Mouse (Mus musculus) left cerebral cortex, postnatal 14 days (tissue): ENCODE measurements at regions not wholly inside any gene's neighbourhood (a gene's known extent, or its start where the extent isn't known, plus 50 kb on each side); places are given as distances from the start of the nearest gene placed in this dataset.
"Not testable (repeated sequence)": the region's sequence is repeated elsewhere in the genome, so short reads cannot be mapped to it uniquely, and the experiment has no call there.

ENCODE experiments used
- DNase-seq, 2 experiments: peaks; one replicate each; pipeline ENCODE4 v3.0.0; 2021 to 2022; ENCODE audit warnings: low spot score in 2 of 2, mixed read lengths in 1 of 2
- intact Hi-C: fragments of 180-260 bp; cut with DNase I; formaldehyde crosslinking; loops from one replicate; pipeline ENCODE4 v1.15.1; 2025

DNA sequence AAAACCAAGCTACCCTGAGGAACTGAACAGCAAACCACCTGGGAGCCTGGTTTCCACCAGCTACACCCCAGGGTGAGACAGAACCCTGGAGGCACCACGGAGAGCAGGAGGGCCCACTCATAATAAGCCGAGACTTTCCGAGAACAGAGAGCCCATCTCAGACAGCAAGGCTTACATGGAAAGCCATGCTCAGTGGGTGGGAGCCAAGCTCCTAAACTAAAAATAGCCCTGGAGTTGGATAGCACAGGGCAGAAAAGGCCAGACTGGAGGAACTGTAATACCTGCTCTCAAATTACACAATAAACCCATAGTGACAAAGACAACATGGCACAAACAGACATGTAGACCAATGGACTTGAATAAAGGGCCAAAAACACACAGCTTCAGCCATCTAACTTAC is 69.9 kb downstream of the Fbxo4 start:
- intact Hi-C loops = loop anchor here (5.0 to 10.0 kb wide), 3 partner anchors 552 to 705 kb away; no protein-coding TSS in a partner anchor
- DNase-seq = no peak

DNA sequence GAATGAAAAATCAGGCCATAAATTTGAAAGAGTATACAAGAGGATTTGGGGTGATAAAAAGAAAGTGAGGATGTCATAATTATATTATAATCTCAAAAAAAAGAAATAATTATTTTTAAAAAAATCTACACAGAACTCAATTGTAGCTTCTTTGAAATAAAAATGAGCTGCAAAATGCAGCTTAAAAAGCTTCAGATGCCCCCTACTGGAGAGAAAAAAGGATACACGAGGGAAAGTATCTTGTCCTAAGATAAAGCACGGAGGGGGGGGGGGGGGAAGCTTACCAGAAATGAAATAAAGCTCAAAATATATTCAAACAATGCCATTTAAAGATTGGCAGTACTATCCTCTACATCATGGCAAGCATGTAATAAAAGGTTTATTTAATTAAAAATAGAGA is 70.7 kb downstream of the Fbxo4 start:
- peak; percentile 31 to 33 for DNase-seq
- intact Hi-C loops = loop anchor here (5.0 to 10.0 kb wide), 3 partner anchors 551 to 704 kb away; no protein-coding TSS in a partner anchor

GRCm38 (mm10) chr15:3905548-3905947 is 73.8 kb downstream of the Fbxo4 start:
- no peak for DNase-seq
- intact Hi-C loops = loop anchor here (5.0 to 10.0 kb wide), 3 partner anchors 548 to 701 kb away; no protein-coding TSS in a partner anchor

DNA sequence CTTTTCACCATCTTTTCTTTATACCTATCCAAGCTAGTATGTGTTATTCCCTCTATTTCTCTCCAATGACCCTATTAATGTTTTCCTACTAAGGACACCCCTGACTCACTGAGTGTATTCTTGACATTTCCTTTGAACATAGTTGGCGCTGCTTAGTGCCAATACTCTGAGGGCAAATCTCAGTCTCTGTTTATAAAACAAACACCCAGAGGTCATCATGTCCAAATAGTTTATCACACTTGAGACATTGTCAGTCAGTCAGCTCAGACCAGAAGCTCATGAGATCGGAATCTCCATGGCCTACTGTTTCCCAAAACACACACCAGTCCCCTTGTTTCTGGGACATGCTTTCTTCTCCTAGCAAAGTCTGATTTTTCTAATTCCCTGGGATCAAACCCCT is 100.9 kb downstream of the Fbxo4 start:
- no peak for DNase-seq
- intact Hi-C loops = no loop called here

DNA sequence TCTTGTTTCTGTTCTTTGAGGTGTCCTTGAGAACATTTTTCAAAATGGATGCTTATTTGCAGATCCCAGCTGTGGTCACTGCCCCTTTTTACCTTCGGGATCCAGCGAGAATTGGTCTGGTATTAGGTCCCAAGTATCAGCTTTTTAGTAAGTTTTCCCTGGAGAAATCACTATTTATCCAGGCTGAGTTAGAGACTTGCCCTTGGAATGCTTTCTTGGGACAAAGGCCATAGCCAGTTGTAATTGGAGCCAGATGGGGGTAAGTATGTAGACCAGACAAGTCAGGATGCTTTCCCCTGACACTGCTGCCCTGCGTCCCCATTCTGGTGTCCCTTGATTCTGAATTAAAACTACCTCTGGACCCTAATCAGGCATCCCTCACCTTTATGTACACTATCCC is 101.9 kb downstream of the Fbxo4 start:
- DNase-seq = no peak
- intact Hi-C loops = no loop called here

DNA sequence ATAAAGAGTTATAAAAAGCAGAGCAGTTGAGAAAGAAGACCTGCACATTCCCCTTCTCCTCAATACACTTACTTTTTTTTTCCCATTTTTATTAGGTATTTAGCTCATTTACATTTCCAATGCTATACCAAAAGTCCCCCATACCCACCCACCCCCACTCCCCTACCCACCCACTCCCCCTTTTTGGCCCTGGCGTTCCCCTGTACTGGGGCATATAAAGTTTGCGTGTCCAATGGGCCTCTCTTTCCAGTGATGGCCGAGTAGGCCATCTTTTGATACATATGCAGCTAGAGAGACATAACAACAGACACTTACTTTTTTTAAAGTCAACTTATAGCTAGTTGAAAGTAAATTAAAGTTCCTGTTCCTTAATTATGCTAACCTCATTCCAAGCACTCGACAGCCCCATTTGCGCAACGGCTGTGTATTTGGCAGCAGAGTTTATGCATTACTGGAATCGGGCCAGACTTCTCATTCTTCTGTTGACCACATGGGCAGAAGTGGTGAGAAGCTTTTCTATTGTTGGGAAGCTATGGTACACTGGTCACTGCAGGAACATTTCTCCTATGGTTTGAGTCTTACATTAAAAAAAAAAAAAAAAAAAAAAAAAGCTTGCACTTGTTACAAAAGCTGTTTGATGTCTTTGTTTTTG is 104.0 kb downstream of the Fbxo4 start:
- intact Hi-C loops, DNase-seq: not testable (repeated sequence)

DNA sequence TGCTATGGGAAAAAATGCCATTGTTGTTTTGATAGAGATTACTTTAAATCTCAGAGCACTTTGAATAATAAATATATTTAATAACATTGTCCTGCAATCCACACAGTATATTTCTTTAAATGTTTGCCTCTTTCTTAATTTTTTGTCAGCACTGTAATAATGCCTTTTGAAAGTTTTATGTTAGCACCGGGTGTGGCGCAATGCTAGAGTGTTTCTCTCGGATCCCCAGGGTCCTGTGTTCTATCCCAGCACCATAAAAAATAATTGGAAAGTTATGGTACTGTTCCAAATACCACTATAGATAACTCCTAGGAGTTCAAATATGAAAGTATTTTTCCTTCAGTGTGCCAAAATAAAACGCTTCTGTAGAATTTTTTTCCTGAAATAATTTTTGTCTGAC is 147.6 kb downstream of the Fbxo4 start:
- intact Hi-C loops = no loop called here
- DNase-seq = no peak

- intact Hi-C loops = no loop called here
- DNase-seq = no peak
Observed at GRCm38 (mm10) chr15:3805430-3805829, 173.9 kb downstream of the Fbxo4 start.

GRCm38 (mm10) chr15:3775865-3776264 is 192.6 kb upstream of the Ghr start:
- intact Hi-C loops = no loop called here

GRCm38 (mm10) chr15:3772228-3772789 is 189.0 kb upstream of the Ghr start:
- DNase-seq = no peak
- intact Hi-C loops = no loop called here

More at GRCm38 (mm10) chr15:3775865-3776264, 192.6 kb upstream of the Ghr start:
- DNase-seq = no peak

DNA sequence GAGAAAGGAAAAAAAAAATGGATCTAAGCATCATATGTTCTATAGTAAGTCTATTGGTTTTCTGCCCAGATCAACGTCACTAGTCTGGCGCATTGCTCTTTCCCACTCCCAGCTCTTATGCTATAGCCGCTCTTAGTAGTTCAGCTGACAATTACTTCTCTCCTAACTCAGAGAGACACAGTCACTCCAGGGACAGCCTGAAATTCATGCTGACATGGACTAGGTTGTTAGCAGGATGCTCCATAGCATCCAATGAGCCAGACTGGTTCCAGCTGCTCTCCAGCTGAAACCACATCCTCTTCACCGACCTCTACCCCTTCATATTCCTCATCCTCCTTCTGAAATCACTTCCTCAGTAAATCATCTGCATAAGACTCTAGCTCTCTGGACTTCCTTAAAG is 187.0 kb upstream of the Ghr start:
- intact Hi-C loops = no loop called here
- no peak for DNase-seq

GRCm38 (mm10) chr15:3764726-3765125 is 181.4 kb upstream of the Ghr start:
- intact Hi-C loops = no loop called here

GRCm38 (mm10) chr15:3760396-3760795 is 177.1 kb upstream of the Ghr start:
- intact Hi-C loops = no loop called here
- DNase-seq = no peak

More at GRCm38 (mm10) chr15:3764726-3765125, 181.4 kb upstream of the Ghr start:
- DNase-seq = no peak

DNA sequence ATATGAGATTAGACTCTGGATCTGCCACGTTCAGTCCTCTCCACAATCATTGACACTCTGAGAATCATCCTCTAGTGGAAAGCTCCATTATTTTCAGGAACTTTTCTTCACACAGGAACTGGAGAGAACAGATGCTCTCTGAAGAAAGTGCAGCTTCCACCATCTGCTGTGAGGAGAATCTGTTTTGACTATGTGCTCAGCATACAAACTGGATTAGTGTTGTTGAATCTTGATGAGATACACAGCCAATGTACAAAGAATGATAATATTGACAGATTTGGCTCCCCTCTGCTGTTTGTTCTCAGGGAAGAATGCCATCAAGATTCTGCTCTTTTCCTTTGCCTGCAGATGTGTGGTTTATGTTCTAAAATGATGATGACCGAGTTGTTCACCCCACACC is 172.3 kb upstream of the Ghr start:
- intact Hi-C loops = no loop called here

GRCm38 (mm10) chr15:3748072-3748471 is 164.8 kb upstream of the Ghr start:
- DNase-seq, intact Hi-C loops: not testable (repeated sequence)

More for the DNA sequence above, 172.3 kb upstream of the Ghr start:
- peak; percentile 56 to 61 for DNase-seq

DNA sequence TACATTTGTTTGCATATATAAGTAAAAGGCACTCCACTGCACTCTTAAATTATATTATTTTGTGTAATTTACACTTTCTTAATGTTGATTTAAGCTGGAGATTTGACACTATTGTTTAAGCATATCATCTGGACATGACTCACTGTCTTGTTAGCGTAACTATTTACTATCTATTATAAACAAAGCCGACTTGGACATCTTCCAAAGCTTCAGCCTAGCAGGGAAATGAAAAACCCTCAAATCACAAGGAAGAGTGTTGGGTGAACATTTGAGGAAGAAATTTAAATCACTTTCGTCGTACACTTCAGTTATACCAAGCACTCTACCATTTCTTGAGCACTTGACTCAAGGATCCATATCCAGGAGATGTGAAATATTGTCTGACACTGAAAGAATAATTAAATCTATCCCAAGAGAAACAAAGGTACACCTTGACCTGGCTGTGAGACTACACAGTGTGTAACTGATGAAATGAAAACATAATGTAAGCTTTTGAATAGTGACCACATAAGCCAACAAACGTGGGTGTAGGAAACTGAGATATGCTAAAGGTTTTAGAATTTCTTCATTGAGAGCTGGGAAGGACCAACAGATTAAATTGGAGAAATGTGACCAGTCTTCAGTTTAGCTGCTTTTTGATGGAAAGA is 160.0 kb upstream of the Ghr start:
- no peak for DNase-seq
- intact Hi-C loops = no loop called here

DNA sequence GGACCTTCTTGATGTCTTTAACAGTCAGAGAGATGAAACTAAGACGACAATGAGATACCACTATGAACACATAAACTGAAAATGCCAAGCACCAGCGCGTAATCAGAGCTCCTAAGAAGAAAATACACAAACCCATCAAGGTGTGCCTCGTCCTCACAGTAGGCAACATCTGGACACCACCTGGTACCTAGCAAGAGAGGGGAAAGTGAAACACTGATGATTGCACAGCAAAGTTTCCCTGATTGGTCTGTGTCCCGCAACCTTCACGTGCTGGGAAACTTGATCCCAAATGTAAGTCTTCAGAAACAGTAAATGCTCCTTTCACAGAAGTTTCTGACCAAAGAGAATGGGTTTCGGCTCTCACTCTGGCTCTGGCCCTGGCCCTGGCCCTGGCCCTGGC is 158.9 kb upstream of the Ghr start:
- DNase-seq = no peak
- intact Hi-C loops = no loop called here

- no peak for DNase-seq
- intact Hi-C loops = no loop called here
Observed at GRCm38 (mm10) chr15:3725214-3725613, 141.9 kb upstream of the Ghr start.

- intact Hi-C loops = no loop called here
- peak in 1 of 2 experiments; percentile 6 for DNase-seq
Observed at GRCm38 (mm10) chr15:3720668-3721340, 137.5 kb upstream of the Ghr start.

GRCm38 (mm10) chr15:3711764-3712163 is 128.5 kb upstream of the Ghr start:
- no peak for DNase-seq
- intact Hi-C loops = no loop called here
